Comparison of ENCODE assay signal across 19 mouse cellular contexts in the genomic region with DNA sequence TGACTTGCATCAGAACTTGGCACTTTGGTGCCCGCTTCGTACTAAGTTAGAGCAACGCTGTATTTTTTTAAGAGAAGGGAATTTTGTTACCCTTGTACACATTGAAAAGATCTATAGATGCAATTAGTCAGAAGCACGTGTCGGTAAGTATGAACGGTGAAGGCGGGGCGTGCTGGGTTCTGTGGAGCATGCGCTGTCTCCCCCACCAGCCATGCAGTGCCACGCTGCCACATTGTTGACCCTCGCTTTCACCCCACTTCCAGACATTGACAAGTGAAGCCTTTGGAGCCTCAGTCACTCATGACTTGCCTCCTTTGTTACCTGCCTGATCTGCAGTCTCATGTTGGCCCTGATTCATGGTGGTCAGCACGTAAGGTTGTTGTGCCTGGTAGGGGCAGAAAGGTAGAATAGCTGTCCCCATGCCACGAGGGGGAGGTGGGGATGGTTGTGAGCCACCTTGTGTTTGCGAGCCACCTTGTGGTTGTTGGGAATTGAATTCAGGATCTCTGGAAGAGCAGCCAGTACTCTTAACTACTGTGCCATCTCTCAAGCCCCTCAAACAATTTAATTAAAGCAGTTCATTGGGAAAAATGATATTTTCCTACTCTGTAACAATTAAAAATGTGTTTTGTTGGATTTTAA. TPM values are rescaled to one million over a fixed set of nuclear protein-coding genes. Genes with fewer than 3 reads are reported as not detected.
DNase-seq lines count a peak whose midpoint lies in the region; ATAC-seq and TF ChIP-seq lines count a peak whose summit lies in the region.
"Had no signal": no experiment of that assay in that cellular context is flagged by ENCODE, and none has a peak within 500 bp of the region (broad histone marks: within the 10 kb centered on the region; RNA-seq: fewer than 3 reads in every experiment).

No protein-coding gene starts in this region.

- TF ChIP-seq CTCF in liver, postnatal 0 days (IDR thresholded peaks at IDR 0.05; ENCODE audit: low read depth): peak; percentile 22
- peak; percentile 53 for TF ChIP-seq CTCF in ES-Bruce4 (IDR thresholded peaks at IDR 0.05; ENCODE audit: low read depth, low read length)
- TF ChIP-seq CTCF in brain, embryonic 14.5 days (IDR thresholded peaks at IDR 0.05; ENCODE audit: borderline replicate concordance, extremely low read depth, insufficient read depth, insufficient read length): no peak; the same call in 1 of the 2 replicates

- no peaks in the 10 kb centered on the region for H3K36me3 ChIP-seq in heart, embryonic 15.5 days
- H3K36me3 ChIP-seq in heart, embryonic 12.5 days: no peaks in the 10 kb centered on the region
- no peaks in the 10 kb centered on the region for H3K36me3 ChIP-seq in liver, postnatal 0 days (replicated peaks; ENCODE audit: insufficient read depth, low read length)
- H3K36me3 ChIP-seq in liver, embryonic 11.5 days (ENCODE audit: control insufficient read depth, insufficient read depth, low read length): no peaks in the 10 kb centered on the region
- H3K36me3 ChIP-seq in ES-Bruce4 (ENCODE audit: control insufficient read depth, insufficient read depth, low read length, poor library complexity, severe bottlenecking): no peaks in the 10 kb centered on the region
- H3K36me3 ChIP-seq: hindbrain, embryonic 13.5 days had no signal

- ATAC-seq in heart, embryonic 15.5 days (replicated peaks; ENCODE audit: insufficient number of reproducible peaks, insufficient read depth, low FRiP score, low read depth): no peak
- no peak for ATAC-seq in heart, embryonic 12.5 days (ENCODE audit: insufficient number of reproducible peaks, low FRiP score)
- ATAC-seq in liver, postnatal 0 days: no peak
- no peak for ATAC-seq in liver, embryonic 11.5 days (replicated peaks; ENCODE audit: low FRiP score)

- H3K27me3 ChIP-seq in heart, embryonic 15.5 days: no peaks in the 10 kb centered on the region
- no peaks in the 10 kb centered on the region for H3K27me3 ChIP-seq in heart, embryonic 12.5 days (replicated peaks)
- no peaks in the 10 kb centered on the region for H3K27me3 ChIP-seq in liver, postnatal 0 days (ENCODE audit: insufficient read depth, low read length)
- no peaks in the 10 kb centered on the region for H3K27me3 ChIP-seq in liver, embryonic 11.5 days (replicated peaks; ENCODE audit: control insufficient read depth, insufficient read depth, low read length)
- H3K27me3 ChIP-seq in ES-Bruce4 (ENCODE audit: control insufficient read depth, insufficient read depth, low read length, poor library complexity, severe bottlenecking): no peaks in the 10 kb centered on the region
- H3K27me3 ChIP-seq: hindbrain, embryonic 13.5 days had no signal

- no peaks in the 10 kb centered on the region for H3K9me3 ChIP-seq in heart, embryonic 15.5 days (replicated peaks)
- no peaks in the 10 kb centered on the region for H3K9me3 ChIP-seq in heart, embryonic 12.5 days (replicated peaks)
- no peaks in the 10 kb centered on the region for H3K9me3 ChIP-seq in liver, postnatal 0 days (ENCODE audit: low read length)
- H3K9me3 ChIP-seq in liver, embryonic 11.5 days (ENCODE audit: control insufficient read depth, low read length): no peaks in the 10 kb centered on the region
- H3K9me3 ChIP-seq in ES-Bruce4 (replicated peaks; ENCODE audit: control insufficient read depth, insufficient read depth, low read length, poor library complexity, severe bottlenecking): no peaks in the 10 kb centered on the region
- H3K9me3 ChIP-seq: hindbrain, embryonic 13.5 days had no signal

- TF ChIP-seq POLR2A in ES-Bruce4 (IDR thresholded peaks at IDR 0.05; ENCODE audit: insufficient read depth, low read length): no peak
- no peak for TF ChIP-seq POLR2A in brain, embryonic 14.5 days (IDR thresholded peaks at IDR 0.05; ENCODE audit: borderline replicate concordance, extremely low read depth, insufficient read depth, insufficient read length, poor library complexity, severe bottlenecking)

- H3K27ac ChIP-seq in heart, embryonic 15.5 days: no peak overlapping the region
- H3K27ac ChIP-seq in heart, embryonic 12.5 days (ENCODE audit: poor library complexity, severe bottlenecking): no peak overlapping the region
- no peak overlapping the region for H3K27ac ChIP-seq in liver, postnatal 0 days (ENCODE audit: low read depth)
- no peak overlapping the region for H3K27ac ChIP-seq in liver, embryonic 11.5 days (ENCODE audit: low read depth, low read length)
- peak overlapping the region; percentile 97 for H3K27ac ChIP-seq in ES-Bruce4 (ENCODE audit: insufficient read depth, low read length)
- H3K27ac ChIP-seq: hindbrain, embryonic 13.5 days had no signal

- H3K4me3 ChIP-seq in heart, embryonic 15.5 days: no peak overlapping the region
- no peak overlapping the region for H3K4me3 ChIP-seq in heart, embryonic 12.5 days
- no peak overlapping the region for H3K4me3 ChIP-seq in liver, postnatal 0 days (ENCODE audit: low read depth, low read length)
- no peak overlapping the region for H3K4me3 ChIP-seq in liver, embryonic 11.5 days (ENCODE audit: low read depth, low read length)
- peak overlapping the region; percentile 37 for H3K4me3 ChIP-seq in ES-Bruce4 (ENCODE audit: low read depth, low read length)

- H3K4me2 ChIP-seq in heart, embryonic 15.5 days: peak overlapping the region; percentile 65; the same call in 1 of the 2 replicates
- no peak overlapping the region for H3K4me2 ChIP-seq in heart, embryonic 12.5 days
- H3K4me2 ChIP-seq in liver, postnatal 0 days (ENCODE audit: low read depth, low read length): no peak overlapping the region
- H3K4me2 ChIP-seq in liver, embryonic 11.5 days: no peak overlapping the region

- no peak for TF ChIP-seq EP300 in liver, postnatal 0 days (IDR thresholded peaks at IDR 0.05; ENCODE audit: low read depth)
- TF ChIP-seq EP300 in ES-Bruce4 (IDR thresholded peaks at IDR 0.05; ENCODE audit: insufficient read depth, low read depth, low read length): peak; percentile 34; the same call in 1 of the 2 replicates

- 84% methylated on average over 14 of the region's 14 CpGs for WGBS in heart, embryonic 15.5 days
- 86% methylated on average over 14 of the region's 14 CpGs for WGBS in heart, embryonic 12.5 days
- 81% methylated on average over 14 of the region's 14 CpGs for WGBS in liver, postnatal 0 days (ENCODE audit: insufficient replicate concordance)
- WGBS in liver, embryonic 11.5 days: 87% methylated on average over 14 of the region's 14 CpGs

- no peak overlapping the region for H3K9ac ChIP-seq in heart, embryonic 15.5 days
- no peak overlapping the region for H3K9ac ChIP-seq in heart, embryonic 12.5 days
- no peak overlapping the region for H3K9ac ChIP-seq in liver, postnatal 0 days (replicated peaks)
- no peak overlapping the region for H3K9ac ChIP-seq in liver, embryonic 11.5 days (ENCODE audit: low read depth, low read length)
- peak overlapping the region; percentile 65 for H3K9ac ChIP-seq in ES-Bruce4 (ENCODE audit: low read depth, poor library complexity, severe bottlenecking)

- no peak for DNase-seq in liver, postnatal 0 days
- no peak for DNase-seq in liver, embryonic 11.5 days (ENCODE audit: low spot score)
- peak; percentile 9 for DNase-seq in brain, embryonic 14.5 days (ENCODE audit: low read depth)
- DNase-seq in thymus, postnatal 0 days (ENCODE audit: low spot score): no peak
- DNase-seq: adrenal gland, postnatal 25 days; gastrocnemius, postnatal 36 days; lung, adult 18-20 months; right cerebral cortex, postnatal 14 days had no signal

- peaks cover 3% of the 10 kb centered on the region for H3K4me1 ChIP-seq in heart, embryonic 15.5 days (replicated peaks)
- H3K4me1 ChIP-seq in heart, embryonic 12.5 days (replicated peaks): 0 out of 2 replicates have a peak, but pooled peaks cover 3% of the 10 kb centered on the region
- 0 out of 2 replicates have a peak, but pooled peaks cover 2% of the 10 kb centered on the region for H3K4me1 ChIP-seq in liver, postnatal 0 days (ENCODE audit: insufficient read depth)
- H3K4me1 ChIP-seq in liver, embryonic 11.5 days (replicated peaks; ENCODE audit: control insufficient read depth, insufficient read depth, low read length): 0 out of 2 replicates have a peak, but pooled peaks cover 3% of the 10 kb centered on the region
- no peaks in the 10 kb centered on the region for H3K4me1 ChIP-seq in ES-Bruce4 (ENCODE audit: control insufficient read depth, insufficient read depth, low read length)

RNA-seq across cellular contexts. Expression of gene Eea1, which starts 47.0 kb away (rescaled TPM):
- polyA plus RNA-seq in heart, embryonic 15.5 days (2015; fragmentation: Nextera tagmentation; extraction: Ambion mirVana): 17.4 and 18.4 TPM in 2 replicates
- 22.1 and 23.8 TPM in 2 replicates for polyA plus RNA-seq in heart, embryonic 12.5 days (2016; fragmentation: Nextera tagmentation; extraction: Ambion mirVana)
- polyA plus RNA-seq in liver, postnatal 0 days (2015; fragmentation: Nextera tagmentation; extraction: Ambion mirVana): 9.9 and 10.3 TPM in 2 replicates
- polyA plus RNA-seq in liver, embryonic 11.5 days (2014; fragmentation: Nextera tagmentation; extraction: Ambion mirVana): 14.1 and 14.4 TPM in 2 replicates
- 14.1 and 16.2 TPM in 2 replicates for polyA plus RNA-seq in ES-Bruce4 (2011; ENCODE audit: insufficient read depth, insufficient read length, low read depth, missing spikeins)
- polyA plus RNA-seq in brain, embryonic 14.5 days (2012; rRNA removed): 8.7 and 12.5 TPM in 2 replicates
- 6.2 and 8.0 TPM in 2 replicates for polyA plus RNA-seq in thymus, postnatal 0 days (2015; fragmentation: Nextera tagmentation; extraction: Ambion mirVana)

RNA-seq across cellular contexts. Expression of gene Gm33543, which starts 50.7 kb away (rescaled TPM):
- not detected in 2 replicates for polyA plus RNA-seq in heart, embryonic 15.5 days (2015; fragmentation: Nextera tagmentation; extraction: Ambion mirVana)
- polyA plus RNA-seq in heart, embryonic 12.5 days (2016; fragmentation: Nextera tagmentation; extraction: Ambion mirVana): not detected in 2 replicates
- 1.2 and 1.4 TPM in 2 replicates for polyA plus RNA-seq in liver, postnatal 0 days (2015; fragmentation: Nextera tagmentation; extraction: Ambion mirVana)
- not detected in 2 replicates for polyA plus RNA-seq in liver, embryonic 11.5 days (2014; fragmentation: Nextera tagmentation; extraction: Ambion mirVana)
- not detected in 2 replicates for polyA plus RNA-seq in ES-Bruce4 (2011; ENCODE audit: insufficient read depth, insufficient read length, low read depth, missing spikeins)
- polyA plus RNA-seq in brain, embryonic 14.5 days (2012; rRNA removed): not detected in 2 replicates
- not detected in 2 replicates for polyA plus RNA-seq in thymus, postnatal 0 days (2015; fragmentation: Nextera tagmentation; extraction: Ambion mirVana)
- polyA plus RNA-seq: activated CD4-positive, CD25-positive, alpha-beta regulatory T cell, adult 4 months; C2C12; embryonic facial prominence, embryonic 11.5 days; heart, embryonic 14.5 days; hindbrain, embryonic 13.5 days; limb, embryonic 14.5 days; myocyte; testis, adult 2 months had no signal
